Mouse (Mus musculus) megakaryocyte-erythroid progenitor cell, adult 5-6 weeks (primary cell): Measurements from ENCODE around the gene Hspb6. TPM values are rescaled to one million over a fixed set of nuclear protein-coding genes. Genes with fewer than 3 reads are reported as not detected.

ENCODE experiments used
- ATAC-seq: replicated peaks from 2 replicates; pipeline ENCODE4 v1.8.0; 2016; ENCODE audit warnings: mild to moderate bottlenecking, inconsistent platforms; ENCODE audit not compliant: severe bottlenecking, poor library complexity, low FRiP score, low TSS enrichment
- total RNA-seq, 2 experiments: library from RNA; stranded (forward) in 1 of 2; stranded (reverse) in 1 of 2; fragments of 200-1000, 215-1000 nt in 1 of 2; fragments of >200 nt in 1 of 2; fragmentation: Nextera tagmentation in 1 of 2; gene quantifications; 2 replicates each; pipeline ENCODE4 v1.2.3; 2014 to 2017

Hspb6 gene
- total RNA-seq (2014; fragmentation: Nextera tagmentation), result 20.8 and 25.3 TPM in 2 replicates
- 1.2 and 8.1 TPM in 2 replicates for total RNA-seq (2017)

- peak; percentile 88 for ATAC-seq
These were observed at the start of gene Hspb6, which contains the start of gene Proser3 for GRCm38 (mm10) chr7:30552102-30553020. Gene Hspb6, plus strand, starts transcription at chr7:30552178. Gene Proser3, minus strand, starts transcription at chr7:30552299.

- ATAC-seq, result no peak
These were observed 43.9 kb upstream of the Hspb6 start for GRCm38 (mm10) chr7:30508061-30508460.

- ATAC-seq, result no peak
These were observed 36.8 kb upstream of the Hspb6 start for GRCm38 (mm10) chr7:30515003-30515760.

- ATAC-seq, result no peak
These were observed 33.7 kb upstream of the Hspb6 start for GRCm38 (mm10) chr7:30518325-30518724.

GRCm38 (mm10) chr7:30520396-30520795 lies 31.6 kb upstream of the Hspb6 start:
- no peak for ATAC-seq

GRCm38 (mm10) chr7:30520856-30521255 lies 31.1 kb upstream of the Hspb6 start:
- no peak for ATAC-seq

- no peak for ATAC-seq
These were observed 29.1 kb upstream of the Hspb6 start for GRCm38 (mm10) chr7:30522871-30523270.

GRCm38 (mm10) chr7:30524487-30524886 lies 27.5 kb upstream of the Hspb6 start:
- ATAC-seq, result no peak

GRCm38 (mm10) chr7:30525954-30526353 lies 26.0 kb upstream of the Hspb6 start:
- no peak for ATAC-seq

GRCm38 (mm10) chr7:30526399-30526798 lies 25.6 kb upstream of the Hspb6 start:
- no peak for ATAC-seq

GRCm38 (mm10) chr7:30526981-30527380 lies 25.0 kb upstream of the Hspb6 start:
- ATAC-seq, result no peak

- ATAC-seq, result no peak
These were observed 20.6 kb upstream of the Hspb6 start for GRCm38 (mm10) chr7:30531291-30531815.

- ATAC-seq, result no peak
These were observed 19.0 kb upstream of the Hspb6 start for GRCm38 (mm10) chr7:30532931-30533330.

- ATAC-seq, result 0 out of 2 replicates have a peak, but pooled peaks have one; percentile 2
These were observed 17.9 kb upstream of the Hspb6 start for GRCm38 (mm10) chr7:30533941-30534632.

GRCm38 (mm10) chr7:30534633-30535577 lies 17.1 kb upstream of the Hspb6 start, which contains the start of gene Arhgap33:
Gene Arhgap33, minus strand, starts transcription at chr7:30535060.
- ATAC-seq, result peak; percentile 87

GRCm38 (mm10) chr7:30540572-30540971 lies 11.4 kb upstream of the Hspb6 start:
- ATAC-seq, result no peak

- ATAC-seq, result peak; percentile 46; the same call in 1 of the 2 replicates
These were observed 7.7 kb upstream of the Hspb6 start for GRCm38 (mm10) chr7:30544327-30544726.

- no peak for ATAC-seq
These were observed 2.1 kb upstream of the Hspb6 start for GRCm38 (mm10) chr7:30549880-30550279.
